Mouse (Mus musculus) spleen, postnatal 4 days (tissue): ENCODE results near the gene Hnrnpa3.
A peak's percentile ranks its signal among the peaks of the same experiment; 100 is the strongest.

ENCODE experiments used
- DNase-seq, 2 experiments: peaks; one replicate each; pipeline ENCODE4 v3.0.0; 2022; ENCODE audit warnings: low spot score in 2 of 2

The Hnrnpa3 gene

GRCm38 (mm10) chr2:75703375-75704181, 44.5 kb downstream of the Hnrnpa3 start:
- peak; percentile 83 to 93 for DNase-seq

- DNase-seq = peak; percentile 99 to 100
Observed at GRCm38 (mm10) chr2:75704234-75705161, 45.4 kb downstream of the Hnrnpa3 start, which contains the start of gene Nfe2l2. Nfe2l2 (minus strand) TSS chr2:75704641.

- no peak for DNase-seq
Observed at GRCm38 (mm10) chr2:75705162-75705752, 46.2 kb downstream of the Hnrnpa3 start.

GRCm38 (mm10) chr2:75706435-75706834, 47.4 kb downstream of the Hnrnpa3 start:
- DNase-seq = no peak

GRCm38 (mm10) chr2:75707420-75707819, 48.4 kb downstream of the Hnrnpa3 start:
- DNase-seq = peak in 1 of 2 experiments; percentile 54

- no peak for DNase-seq
Observed at GRCm38 (mm10) chr2:75713083-75713482, 54.0 kb downstream of the Hnrnpa3 start.

- DNase-seq = no peak
Observed at GRCm38 (mm10) chr2:75714766-75715165, 55.7 kb downstream of the Hnrnpa3 start.

- DNase-seq = no peak
Observed at GRCm38 (mm10) chr2:75716046-75717016, 57.3 kb downstream of the Hnrnpa3 start.
